Mouse (Mus musculus) limb, embryonic 14.5 days (tissue): Measurements from ENCODE around the gene Bub3. TPM values are rescaled to one million over a fixed set of nuclear protein-coding genes. Genes with fewer than 3 reads are reported as not detected.

Source experiments
- ATAC-seq: fragments of 200-750 bp; cut with Nextera tagmentation; 2 replicates; pipeline ENCODE4 v1.8.0; 2017; ENCODE audit warnings: low read depth, moderate number of reproducible peaks, moderate TSS enrichment; ENCODE audit not compliant: low FRiP score
- DNase-seq: peaks from one replicate; pipeline ENCODE4 v3.0.0-alpha.2; 2015; ENCODE audit warnings: low spot score
- H3K27ac ChIP-seq: fragments of 300-500 bp; sonication (generic); replicated peaks from 2 replicates; pipeline ENCODE4 v1.5.1; 2014; ENCODE audit warnings: low read depth, mild to moderate bottlenecking, low read length, moderate library complexity, mixed read lengths
- H3K27me3 ChIP-seq: fragments of 300-500 bp; sonication (generic); 2 replicates; pipeline ENCODE4 v1.6.1; 2014; ENCODE audit warnings: low read length, mixed read lengths; ENCODE audit not compliant: control insufficient read depth, insufficient read depth
- H3K36me3 ChIP-seq: fragments of 300-500 bp; sonication (generic); 2 replicates; pipeline ENCODE4 v1.6.1; 2014; ENCODE audit warnings: mild to moderate bottlenecking, low read length, moderate library complexity, mixed read lengths; ENCODE audit not compliant: control insufficient read depth, insufficient read depth
- H3K4me1 ChIP-seq: fragments of 300-500 bp; sonication (generic); 2 replicates; pipeline ENCODE4 v1.6.1; 2014; ENCODE audit warnings: antibody characterized with exemption, low read length, mixed read lengths; ENCODE audit not compliant: control insufficient read depth, insufficient read depth
- H3K4me2 ChIP-seq: fragments of 300-500 bp; sonication (generic); replicated peaks from 2 replicates; pipeline ENCODE4 v1.6.1; 2014; ENCODE audit warnings: low read depth, mild to moderate bottlenecking, low read length, moderate library complexity; ENCODE audit not compliant: severe bottlenecking
- H3K4me3 ChIP-seq: fragments of 300-500 bp; sonication (generic); replicated peaks from 2 replicates; pipeline ENCODE4 v1.5.1; 2014; ENCODE audit warnings: low read length
- H3K9ac ChIP-seq: fragments of 300-500 bp; sonication (generic); 2 replicates; pipeline ENCODE4 v1.6.1; 2014; ENCODE audit warnings: mild to moderate bottlenecking, low read depth, low read length, moderate library complexity; ENCODE audit not compliant: severe bottlenecking
- H3K9me3 ChIP-seq: fragments of 300-500 bp; sonication (generic); 2 replicates; pipeline ENCODE4 v1.6.1; 2016; ENCODE audit warnings: low read length; ENCODE audit not compliant: control insufficient read depth
- POLR2A ChIP-seq: fragments of 200-500 bp; IDR thresholded peaks from 2 replicates; pipeline ENCODE4 v1.8.0; 2012; ENCODE audit warnings: inconsistent platforms, mild to moderate bottlenecking, moderate library complexity, borderline replicate concordance; ENCODE audit not compliant: insufficient read depth, insufficient read length; ENCODE audit errors: extremely low read depth
- whole genome bisulfite sequencing: fragments of 180-500 bp; shearing (Covaris S2); extraction: QIAGEN DNeasy Blood & Tissue Kit; methylation state at CpG from one replicate; pipeline ENCODE4 v1.1.7; 2014; 5-methylcytosine and 5-hydroxymethylcytosine counted together
- polyA plus RNA-seq, 2 experiments: library from polyadenylated mRNA; depleted of rRNA in 1 of 2; stranded (reverse) in 1 of 2; unstranded in 1 of 2; fragments of >200 nt; fragmentation: Nextera tagmentation in 1 of 2; extraction: Ambion mirVana in 1 of 2; gene quantifications; 2 replicates each; pipeline versions ENCODE4 v1.2.1 to v1.2.3; 2012 to 2014

Bub3 gene
- polyA plus RNA-seq, 2 experiments: 169 to 189 TPM

DNA sequence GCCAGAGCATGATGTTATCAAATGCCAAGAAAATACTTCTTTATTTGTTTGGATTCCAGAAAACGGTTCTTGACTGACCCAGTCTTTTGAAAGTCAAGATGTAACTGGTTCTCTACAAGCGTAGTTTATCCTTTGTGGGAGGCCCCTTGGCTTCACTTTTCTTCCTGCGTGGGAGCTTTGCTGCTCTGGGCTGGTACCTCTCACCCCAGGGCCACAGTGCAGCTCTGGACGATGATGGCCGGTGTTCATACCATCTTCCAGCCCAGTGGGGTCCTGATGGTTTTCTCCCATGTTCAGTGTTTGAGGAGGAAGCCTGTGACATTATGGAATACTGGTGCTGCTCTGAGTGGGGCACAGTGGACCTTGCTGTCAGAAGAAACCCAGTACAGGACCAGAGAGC, 12.5 kb upstream of the Bub3 start:
- DNase-seq (no peak), ATAC-seq (no peak)
- peaks cover 10% of the 10 kb centered on the region; the same call in 1 of the 2 replicates for H3K4me1 ChIP-seq

DNA sequence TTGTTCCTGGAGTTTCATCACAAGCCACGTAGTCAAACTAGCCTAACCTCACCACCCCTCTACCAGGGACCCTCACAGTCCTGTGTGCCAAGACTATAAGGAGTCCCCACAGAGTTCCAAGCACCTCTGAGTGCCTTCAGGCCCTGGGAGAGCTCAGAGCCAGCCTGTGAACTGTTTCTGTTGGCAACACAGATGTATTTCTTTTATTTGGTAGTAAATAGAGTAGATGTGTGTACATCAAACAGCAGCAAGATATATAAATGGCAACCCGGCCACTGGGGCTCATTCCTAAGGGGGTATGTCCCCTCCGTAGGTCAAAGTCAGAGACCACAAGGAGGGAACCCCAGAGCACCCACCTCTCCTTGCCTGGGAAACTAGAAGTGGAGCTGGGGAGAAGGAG, 11.5 kb upstream of the Bub3 start, which contains the start of gene Hmx2:
Gene Hmx2, plus strand, starts transcription at position 301 of the 400 bp plus-strand sequence.
- no peak within 1 kb of the TSS for H3K27ac ChIP-seq
- no peak within 1 kb of the TSS for H3K9ac ChIP-seq
- no peaks in the 10 kb centered on the region for H3K9me3 ChIP-seq
- DNase-seq: no peak
- no peaks in the 10 kb centered on the region for H3K36me3 ChIP-seq
- no peak within 1 kb of the TSS for H3K4me3 ChIP-seq
- no peak for TF ChIP-seq POLR2A
- 1% methylated on average over 3 of the region's 3 CpGs for WGBS
- no peak for ATAC-seq
- H3K4me1 ChIP-seq: peaks cover 3% of the 10 kb centered on the region; the same call in 1 of the 2 replicates
- H3K4me2 ChIP-seq: no peak within 1 kb of the TSS
- peaks cover 98% of the 10 kb centered on the region for H3K27me3 ChIP-seq

More for the DNA sequence above, 12.5 kb upstream of the Bub3 start:
- H3K36me3 ChIP-seq: no peaks in the 10 kb centered on the region
- no peak for TF ChIP-seq POLR2A
- H3K4me2 ChIP-seq: no peak overlapping the region
- WGBS: 3% methylated on average over 5 of the region's 5 CpGs
- no peak overlapping the region for H3K27ac ChIP-seq
- H3K4me3 ChIP-seq: no peak overlapping the region
- H3K9ac ChIP-seq: no peak overlapping the region
- no peaks in the 10 kb centered on the region for H3K9me3 ChIP-seq
- peaks cover 98% of the 10 kb centered on the region for H3K27me3 ChIP-seq

DNA sequence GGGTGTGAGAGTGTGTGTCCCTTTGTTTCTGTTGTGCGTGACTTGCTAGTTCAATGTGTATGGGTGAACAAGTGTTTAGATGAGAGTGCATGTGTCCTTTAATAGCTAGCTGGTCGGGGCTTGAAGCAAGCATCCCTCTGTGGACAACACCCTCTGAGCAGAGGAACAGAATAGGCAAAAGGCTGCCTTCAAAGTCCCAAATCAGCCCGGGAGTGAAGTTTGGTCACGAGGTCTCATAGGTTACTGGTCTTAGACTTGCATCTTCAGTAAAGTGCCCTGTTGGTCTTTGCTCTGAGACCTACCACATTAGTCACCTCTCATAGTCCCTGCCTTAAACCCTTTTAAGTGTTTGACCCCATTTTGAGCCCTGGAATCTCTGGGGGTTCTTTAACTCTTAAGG, 8.6 kb upstream of the Bub3 start:
- peaks cover 12% of the 10 kb centered on the region; the same call in 1 of the 2 replicates for H3K4me1 ChIP-seq
- H3K9ac ChIP-seq: no peak overlapping the region
- H3K9me3 ChIP-seq: no peaks in the 10 kb centered on the region
- no peak overlapping the region for H3K4me3 ChIP-seq
- H3K27ac ChIP-seq: no peak overlapping the region
- no peak overlapping the region for H3K4me2 ChIP-seq
- peaks cover 98% of the 10 kb centered on the region for H3K27me3 ChIP-seq
- no peaks in the 10 kb centered on the region for H3K36me3 ChIP-seq
- ATAC-seq (no peak), DNase-seq (no peak)
- TF ChIP-seq POLR2A: no peak
- WGBS: 1% methylated on average over 4 of the region's 4 CpGs

DNA sequence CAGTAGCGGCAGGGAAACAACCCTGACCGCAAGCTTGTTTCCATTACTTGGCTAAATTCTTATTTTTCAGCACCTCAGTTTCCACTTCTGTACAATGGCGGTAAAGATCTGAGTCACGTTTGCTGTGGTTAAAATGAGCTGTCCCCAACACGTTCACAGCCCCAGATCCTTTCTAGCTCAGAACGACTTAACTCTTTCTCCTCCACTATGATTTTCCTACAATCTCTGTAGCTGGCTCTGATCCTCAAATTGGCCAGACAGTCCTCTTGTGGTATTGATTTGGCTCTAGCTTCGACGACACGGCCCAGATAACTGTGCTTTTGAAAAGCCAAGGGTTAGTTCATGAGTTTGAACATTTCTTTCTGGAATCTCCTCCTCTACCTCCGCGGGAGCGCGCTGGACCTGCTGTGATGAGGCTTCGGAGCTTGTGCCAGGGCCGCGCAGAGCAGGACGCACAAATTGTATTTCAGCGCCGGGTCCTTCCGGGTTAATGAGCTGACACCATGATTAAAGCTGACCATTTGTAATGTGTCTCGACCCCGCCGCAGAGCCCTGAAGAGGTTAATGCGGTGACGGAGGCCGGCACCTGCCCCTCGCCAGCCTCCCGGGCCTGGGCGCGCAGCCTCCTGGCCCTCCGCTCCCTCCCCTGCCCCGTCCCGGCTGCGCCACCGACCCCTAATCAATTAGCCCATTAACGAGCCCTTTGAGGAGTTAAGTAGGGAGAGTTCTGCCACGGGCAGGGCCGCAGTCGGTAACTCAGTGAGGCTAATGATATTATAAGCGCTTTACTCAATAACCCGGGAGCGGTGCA, 7.9 kb upstream of the Bub3 start:
- H3K36me3 ChIP-seq: no peaks in the 10 kb centered on the region
- DNase-seq (no peak), ATAC-seq (no peak)
- peaks cover 98% of the 10 kb centered on the region for H3K27me3 ChIP-seq
- H3K4me2 ChIP-seq: no peak overlapping the region
- no peak overlapping the region for H3K4me3 ChIP-seq
- TF ChIP-seq POLR2A: no peak
- peaks cover 12% of the 10 kb centered on the region; the same call in 1 of the 2 replicates for H3K4me1 ChIP-seq
- H3K9me3 ChIP-seq: no peaks in the 10 kb centered on the region
- no peak overlapping the region for H3K9ac ChIP-seq
- H3K27ac ChIP-seq: no peak overlapping the region
- under 1% methylated on average over 41 of the region's 42 CpGs for WGBS

DNA sequence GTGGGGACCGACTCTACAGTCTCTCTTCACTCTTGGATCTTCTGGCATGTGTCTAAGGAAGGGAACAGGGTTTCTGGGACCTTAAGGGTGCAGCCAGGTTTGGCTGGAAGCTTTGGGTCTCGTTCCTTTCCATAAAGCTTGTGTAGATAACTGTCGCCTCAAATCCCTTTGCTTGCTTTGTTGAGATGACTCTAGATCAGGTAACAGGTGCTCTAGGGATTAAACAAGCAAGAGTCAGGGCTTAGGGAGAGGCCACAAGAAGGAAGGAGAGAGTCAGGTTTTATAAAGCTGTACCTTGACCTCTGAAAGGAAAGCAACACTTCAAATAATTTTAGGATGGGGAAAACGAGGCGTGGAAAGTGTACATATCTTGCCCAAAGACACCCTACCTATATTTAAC, 7.2 kb upstream of the Bub3 start:
- no peak for TF ChIP-seq POLR2A
- WGBS: under 1% methylated on average over 5 of the region's 5 CpGs
- ATAC-seq (no peak), DNase-seq (no peak)
- Histone ChIP-seq H3K27ac (no peak overlapping the region), H3K4me3 (no peak overlapping the region), H3K4me2 (no peak overlapping the region), H3K9ac (no peak overlapping the region), H3K9me3 (no peaks in the 10 kb centered on the region), H3K36me3 (no peaks in the 10 kb centered on the region), H3K27me3 (peaks cover 98% of the 10 kb centered on the region), H3K4me1 (peaks cover 12% of the 10 kb centered on the region; the same call in 1 of the 2 replicates)
